Mouse (Mus musculus) limb, embryonic 14.5 days (tissue): ENCODE measurements around the gene Nol3. TPM values are rescaled to one million over a fixed set of nuclear protein-coding genes. Genes with fewer than 3 reads are reported as not detected.

Experiments used
- ATAC-seq: fragments of 200-750 bp; cut with Nextera tagmentation; 2 replicates; pipeline ENCODE4 v1.8.0; 2017; ENCODE audit warnings: low read depth, moderate number of reproducible peaks, moderate TSS enrichment; ENCODE audit not compliant: low FRiP score
- DNase-seq: peaks from one replicate; pipeline ENCODE4 v3.0.0-alpha.2; 2015; ENCODE audit warnings: low spot score
- H3K27ac ChIP-seq: fragments of 300-500 bp; sonication (generic); replicated peaks from 2 replicates; pipeline ENCODE4 v1.5.1; 2014; ENCODE audit warnings: low read depth, mild to moderate bottlenecking, low read length, moderate library complexity, mixed read lengths
- H3K27me3 ChIP-seq: fragments of 300-500 bp; sonication (generic); 2 replicates; pipeline ENCODE4 v1.6.1; 2014; ENCODE audit warnings: low read length, mixed read lengths; ENCODE audit not compliant: control insufficient read depth, insufficient read depth
- H3K36me3 ChIP-seq: fragments of 300-500 bp; sonication (generic); 2 replicates; pipeline ENCODE4 v1.6.1; 2014; ENCODE audit warnings: mild to moderate bottlenecking, low read length, moderate library complexity, mixed read lengths; ENCODE audit not compliant: control insufficient read depth, insufficient read depth
- H3K4me1 ChIP-seq: fragments of 300-500 bp; sonication (generic); 2 replicates; pipeline ENCODE4 v1.6.1; 2014; ENCODE audit warnings: antibody characterized with exemption, low read length, mixed read lengths; ENCODE audit not compliant: control insufficient read depth, insufficient read depth
- H3K4me2 ChIP-seq: fragments of 300-500 bp; sonication (generic); replicated peaks from 2 replicates; pipeline ENCODE4 v1.6.1; 2014; ENCODE audit warnings: low read depth, mild to moderate bottlenecking, low read length, moderate library complexity; ENCODE audit not compliant: severe bottlenecking
- H3K4me3 ChIP-seq: fragments of 300-500 bp; sonication (generic); replicated peaks from 2 replicates; pipeline ENCODE4 v1.5.1; 2014; ENCODE audit warnings: low read length
- H3K9ac ChIP-seq: fragments of 300-500 bp; sonication (generic); 2 replicates; pipeline ENCODE4 v1.6.1; 2014; ENCODE audit warnings: mild to moderate bottlenecking, low read depth, low read length, moderate library complexity; ENCODE audit not compliant: severe bottlenecking
- H3K9me3 ChIP-seq: fragments of 300-500 bp; sonication (generic); 2 replicates; pipeline ENCODE4 v1.6.1; 2016; ENCODE audit warnings: low read length; ENCODE audit not compliant: control insufficient read depth
- POLR2A ChIP-seq: fragments of 200-500 bp; IDR thresholded peaks from 2 replicates; pipeline ENCODE4 v1.8.0; 2012; ENCODE audit warnings: inconsistent platforms, mild to moderate bottlenecking, moderate library complexity, borderline replicate concordance; ENCODE audit not compliant: insufficient read depth, insufficient read length; ENCODE audit errors: extremely low read depth
- WGBS: fragments of 180-500 bp; shearing (Covaris S2); extraction: QIAGEN DNeasy Blood & Tissue Kit; methylation state at CpG from one replicate; pipeline ENCODE4 v1.1.7; 2014; 5-methylcytosine and 5-hydroxymethylcytosine counted together
- polyA plus RNA-seq, 2 experiments: library from polyadenylated mRNA; depleted of rRNA in 1 of 2; stranded (reverse) in 1 of 2; unstranded in 1 of 2; fragments of >200 nt; fragmentation: Nextera tagmentation in 1 of 2; extraction: Ambion mirVana in 1 of 2; gene quantifications; 2 replicates each; pipeline versions ENCODE4 v1.2.1 to v1.2.3; 2012 to 2014

Gene Nol3
- polyA plus RNA-seq, 2 experiments: 2.3 to 3.3 TPM

DNA sequence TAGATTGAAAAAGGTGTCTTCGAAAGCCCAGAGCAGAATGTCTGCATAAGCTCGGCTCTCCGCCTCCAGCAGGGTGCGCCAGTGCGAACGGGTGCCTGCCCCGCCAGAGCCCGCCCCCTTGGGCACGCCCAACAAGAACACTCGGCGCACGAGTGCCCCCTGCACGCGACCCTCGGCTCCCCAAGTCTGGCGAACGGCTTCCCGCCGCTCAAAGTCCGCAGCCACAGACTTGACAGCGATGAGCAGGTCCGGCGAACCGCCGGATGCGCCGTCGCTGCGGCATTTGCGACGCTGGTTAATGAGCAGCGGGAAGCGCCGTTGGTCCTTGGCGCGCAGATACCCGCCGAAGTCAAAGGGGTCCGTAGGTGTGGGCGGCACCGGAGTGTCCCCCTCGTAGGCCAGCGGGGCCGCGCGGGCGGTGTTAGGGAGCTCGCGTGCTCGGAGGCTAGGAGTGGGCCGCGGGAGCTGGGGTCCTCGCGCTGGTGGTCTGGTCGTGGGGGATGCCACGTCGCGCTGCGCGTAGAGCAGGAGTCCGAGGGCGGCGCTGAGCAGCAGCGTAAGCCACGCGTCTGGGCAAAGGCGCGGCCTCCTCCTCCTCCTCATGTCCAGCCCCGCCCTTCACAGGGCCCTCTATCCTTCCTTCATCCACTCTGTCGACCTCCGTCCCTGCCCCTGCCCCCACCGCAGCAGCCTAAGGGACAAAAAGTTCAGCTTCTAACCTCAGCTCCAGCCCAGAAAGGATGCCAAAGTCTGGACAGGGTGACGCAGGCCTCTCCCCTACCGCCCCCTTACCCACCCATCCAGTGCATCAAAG is 21.6 kb upstream of the Nol3 start:
- peak overlapping the region; percentile 91 for H3K27ac ChIP-seq
- H3K36me3 ChIP-seq: peaks cover 43% of the 10 kb centered on the region
- peaks cover 23% of the 10 kb centered on the region for H3K27me3 ChIP-seq
- under 1% methylated on average over 44 of the region's 74 CpGs for WGBS
- H3K4me2 ChIP-seq: peak overlapping the region; percentile 83
- peak overlapping the region; percentile 83 for H3K9ac ChIP-seq
- H3K9me3 ChIP-seq: no peaks in the 10 kb centered on the region
- peak overlapping the region; percentile 65 for H3K4me3 ChIP-seq
- 0 out of 2 replicates have a peak, but pooled peaks have one; percentile 29 for TF ChIP-seq POLR2A
- ATAC-seq: peak; percentile 88
- H3K4me1 ChIP-seq: peaks cover 20% of the 10 kb centered on the region
- peak; percentile 90 for DNase-seq

GRCm38 (mm10) chr8:105254966-105255350 is 21.0 kb upstream of the Nol3 start, which contains the start of gene B3gnt9:
B3gnt9 (minus strand) TSS chr8:105255153.
- no peak for TF ChIP-seq POLR2A
- ATAC-seq: peak; percentile 78
- peak within 1 kb of the TSS; percentile 91 for H3K27ac ChIP-seq

GRCm38 (mm10) chr8:105257318-105258114 is 18.4 kb upstream of the Nol3 start:
- Histone ChIP-seq H3K27me3 (peaks cover 42% of the 10 kb centered on the region), H3K9ac (no peak overlapping the region), H3K27ac (no peak overlapping the region), H3K36me3 (peaks cover 13% of the 10 kb centered on the region), H3K4me1 (peaks cover 24% of the 10 kb centered on the region), H3K4me2 (no peak overlapping the region), H3K4me3 (no peak overlapping the region), H3K9me3 (no peaks in the 10 kb centered on the region; the same call in 1 of the 2 replicates)
- DNase-seq (no peak), ATAC-seq (no peak)
- WGBS: 72% methylated on average over 7 of the region's 7 CpGs
- TF ChIP-seq POLR2A: no peak

More at GRCm38 (mm10) chr8:105254966-105255350, 21.0 kb upstream of the Nol3 start, which contains the start of gene B3gnt9:
- H3K4me3 ChIP-seq: peak within 1 kb of the TSS; percentile 65
- peaks cover 37% of the 10 kb centered on the region for H3K36me3 ChIP-seq
- H3K9ac ChIP-seq: peak within 1 kb of the TSS; percentile 83
- peak within 1 kb of the TSS; percentile 83 for H3K4me2 ChIP-seq
- peak; percentile 84 for DNase-seq
- H3K9me3 ChIP-seq: no peaks in the 10 kb centered on the region
- peaks cover 29% of the 10 kb centered on the region for H3K27me3 ChIP-seq
- WGBS: under 1% methylated on average over 14 of the region's 14 CpGs
- H3K4me1 ChIP-seq: peaks cover 24% of the 10 kb centered on the region

DNA sequence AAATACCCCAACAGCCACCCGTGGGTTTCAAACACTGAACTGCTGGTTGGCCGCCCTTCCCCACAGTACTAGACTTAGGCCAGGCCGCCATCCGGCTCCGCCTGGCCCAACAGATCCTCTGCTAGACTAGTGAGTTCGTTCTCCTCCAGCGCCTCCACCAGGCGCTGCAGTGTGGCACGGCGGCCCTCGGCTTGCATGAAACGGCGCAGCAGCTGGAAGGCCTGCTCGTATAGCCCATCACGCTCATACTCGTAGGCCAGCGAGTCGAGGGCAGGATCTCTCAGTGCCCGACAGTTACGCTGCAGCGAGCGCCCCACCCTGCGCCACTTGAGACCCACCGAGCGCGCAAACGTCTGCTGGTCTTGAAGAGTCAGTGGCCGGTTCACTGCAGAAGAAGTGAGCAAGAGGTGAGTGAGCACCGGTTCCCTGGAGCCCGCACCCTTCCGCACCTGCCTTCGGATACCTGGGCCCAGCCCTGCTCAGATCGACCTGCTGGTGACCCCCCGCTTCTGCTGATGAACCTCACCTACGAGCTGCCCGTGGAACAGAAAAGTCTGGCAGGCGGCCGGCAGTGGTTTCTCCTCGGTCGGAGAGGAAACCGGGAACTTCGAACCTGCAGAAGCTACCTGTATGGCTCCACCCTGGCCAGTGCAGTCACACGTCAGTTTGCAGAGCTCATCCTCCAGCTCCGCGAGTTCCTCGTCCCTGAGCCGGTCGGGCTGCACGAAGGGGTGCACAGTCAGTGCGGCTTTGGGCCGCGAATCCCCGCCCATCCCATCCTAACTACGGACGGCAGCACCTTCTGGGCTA is 16.8 kb upstream of the Nol3 start:
- WGBS: 3% methylated on average over 55 of the region's 55 CpGs
- DNase-seq (no peak), ATAC-seq (no peak)
- no peaks in the 10 kb centered on the region for H3K36me3 ChIP-seq
- peaks cover 21% of the 10 kb centered on the region for H3K4me1 ChIP-seq
- TF ChIP-seq POLR2A: no peak
- H3K9ac ChIP-seq: 0 out of 2 replicates have a peak overlapping the region, but pooled peaks have one; percentile 36
- no peak overlapping the region for H3K27ac ChIP-seq
- peak overlapping the region; percentile 38 for H3K4me3 ChIP-seq
- no peaks in the 10 kb centered on the region; the same call in 1 of the 2 replicates for H3K9me3 ChIP-seq
- peaks cover 55% of the 10 kb centered on the region for H3K27me3 ChIP-seq
- peak overlapping the region; percentile 72 for H3K4me2 ChIP-seq
